Mouse (Mus musculus) CH12.LX (cell line): Measurements from ENCODE around the gene Tub. TPM values are rescaled to one million over a fixed set of nuclear protein-coding genes. Genes with fewer than 3 reads are reported as not detected.

ENCODE experiments used
- DNase-seq: peaks from one replicate; pipeline ENCODE4 v3.0.0-alpha.2; 2013; ENCODE audit errors: extremely low read depth
- H3K27ac ChIP-seq: 2 replicates; pipeline ENCODE4 v1.5.1; 2012; ENCODE audit warnings: low read depth, mild to moderate bottlenecking, control low read depth, moderate library complexity; ENCODE audit not compliant: insufficient read depth
- H3K27me3 ChIP-seq: replicated peaks from 2 replicates; pipeline ENCODE3; 2012; ENCODE audit warnings: inconsistent platforms
- H3K36me3 ChIP-seq, 2 experiments: replicated peaks in 1 of 2; 2 replicates each; pipeline versions ENCODE3 to v1.6.1; 2012; ENCODE audit warnings: inconsistent platforms in 1 of 2, low read length in 1 of 2, mild to moderate bottlenecking in 1 of 2, mixed read lengths in 1 of 2, moderate library complexity in 1 of 2; ENCODE audit not compliant: control insufficient read depth in 1 of 2, insufficient read depth in 1 of 2
- H3K4me1 ChIP-seq, 2 experiments: 2 replicates each; pipeline ENCODE4 v1.6.1; 2012; ENCODE audit warnings: inconsistent platforms in 1 of 2, moderate library complexity in 1 of 2; ENCODE audit not compliant: insufficient read depth in 2 of 2, control insufficient read depth in 1 of 2
- H3K4me2 ChIP-seq: 2 replicates; pipeline ENCODE4 v1.6.1; 2012; ENCODE audit warnings: low read depth, mild to moderate bottlenecking, control low read depth; ENCODE audit not compliant: poor library complexity, insufficient read depth, severe bottlenecking
- H3K4me3 ChIP-seq, 3 experiments: fragments of 150-350 bp in 1 of 3; sonication (generic) in 1 of 3; replicated peaks in 1 of 3; 2 replicates each; pipeline versions ENCODE3 to v1.5.1; 2011 to 2012; ENCODE audit warnings: low read depth in 2 of 3, low read length in 2 of 3, mild to moderate bottlenecking in 2 of 3, moderate library complexity in 2 of 3, control low read depth in 1 of 3, improper control_type of control experiment in 1 of 3, inconsistent platforms in 1 of 3, mixed read lengths in 1 of 3; ENCODE audit not compliant: poor library complexity in 1 of 3
- H3K79me2 ChIP-seq: replicated peaks from 2 replicates; pipeline ENCODE4 v1.6.1; 2012; ENCODE audit warnings: mild to moderate bottlenecking, moderate library complexity; ENCODE audit not compliant: control insufficient read depth, poor library complexity, insufficient read depth, severe bottlenecking; ENCODE audit errors: extremely low read depth
- H3K9ac ChIP-seq: 2 replicates; pipeline ENCODE4 v1.6.1; 2012; ENCODE audit warnings: low read depth, mild to moderate bottlenecking, control low read depth, moderate library complexity; ENCODE audit not compliant: insufficient read depth
- H3K9me3 ChIP-seq: replicated peaks from 2 replicates; pipeline ENCODE3; 2012; ENCODE audit warnings: low read length, inconsistent platforms, mixed read lengths
- BHLHE40 ChIP-seq: IDR thresholded peaks from 2 replicates; pipeline ENCODE4 v1.6.1; 2011; ENCODE audit warnings: mild to moderate bottlenecking, low read depth, low read length, improper control_type of control experiment
- CHD1 ChIP-seq: IDR thresholded peaks from 2 replicates; pipeline ENCODE4 v1.6.1; 2012; ENCODE audit warnings: low read depth, low read length, improper control_type of control experiment, inconsistent platforms
- E2F4 ChIP-seq: IDR thresholded peaks from 2 replicates; pipeline ENCODE4 v1.6.1; 2011; ENCODE audit warnings: low read depth, low read length, improper control_type of control experiment; ENCODE audit not compliant: insufficient replicate concordance
- ELF1 ChIP-seq: IDR thresholded peaks from 2 replicates; pipeline ENCODE4 v1.6.1; 2014; ENCODE audit warnings: low read depth, mild to moderate bottlenecking, inconsistent platforms, low read length, improper control_type of control experiment
- EP300 ChIP-seq: IDR thresholded peaks from 2 replicates; pipeline ENCODE4 v1.6.1; 2011; ENCODE audit warnings: low read length, improper control_type of control experiment
- GABPA ChIP-seq: IDR thresholded peaks from 2 replicates; pipeline ENCODE4 v1.6.1; 2012; ENCODE audit warnings: low read depth, low read length, improper control_type of control experiment, inconsistent platforms; ENCODE audit not compliant: insufficient replicate concordance
- IRF4 ChIP-seq: IDR thresholded peaks from 2 replicates; pipeline ENCODE4 v1.6.1; 2014; ENCODE audit warnings: low read depth, mild to moderate bottlenecking, inconsistent platforms, low read length, improper control_type of control experiment
- JUN ChIP-seq: IDR thresholded peaks from 2 replicates; pipeline ENCODE4 v1.6.1; 2011; ENCODE audit warnings: low read depth, mild to moderate bottlenecking, low read length, improper control_type of control experiment, moderate library complexity; ENCODE audit not compliant: insufficient read depth
- JUND ChIP-seq: conservative IDR thresholded peaks from 2 replicates; pipeline ENCODE4 v1.6.1; 2011; ENCODE audit warnings: low read depth, low read length, improper control_type of control experiment
- KAT2A ChIP-seq: IDR thresholded peaks from 2 replicates; pipeline ENCODE4 v1.6.1; 2012; ENCODE audit warnings: low read length, improper control_type of control experiment, inconsistent platforms; ENCODE audit not compliant: insufficient replicate concordance
- MAFK ChIP-seq: IDR thresholded peaks from 2 replicates; pipeline ENCODE4 v1.6.1; 2011; ENCODE audit warnings: low read length, improper control_type of control experiment; ENCODE audit not compliant: insufficient replicate concordance
- MEF2A ChIP-seq: IDR thresholded peaks from 2 replicates; pipeline ENCODE4 v1.6.1; 2014; ENCODE audit warnings: low read depth, mild to moderate bottlenecking, inconsistent platforms, low read length, improper control_type of control experiment, borderline replicate concordance
- MYC ChIP-seq: IDR thresholded peaks from 2 replicates; pipeline ENCODE4 v1.6.1; 2011; ENCODE audit warnings: low read depth, mild to moderate bottlenecking, improper control_type of control experiment, low read length
- POLR2AphosphoS2 ChIP-seq: IDR thresholded peaks from 2 replicates; pipeline ENCODE4 v1.6.1; 2011; ENCODE audit warnings: low read depth, low read length, improper control_type of control experiment
- RCOR1 ChIP-seq: conservative IDR thresholded peaks from 2 replicates; pipeline ENCODE4 v1.6.1; 2012; ENCODE audit warnings: low read depth, mild to moderate bottlenecking, inconsistent platforms, low read length, improper control_type of control experiment
- SMC3 ChIP-seq: IDR thresholded peaks from 2 replicates; pipeline ENCODE4 v1.6.1; 2011; ENCODE audit warnings: low read depth, low read length, improper control_type of control experiment
- TCF12 ChIP-seq: IDR thresholded peaks from 2 replicates; pipeline ENCODE4 v1.6.1; 2014; ENCODE audit warnings: low read depth, mild to moderate bottlenecking, inconsistent platforms, low read length, improper control_type of control experiment
- USF1 ChIP-seq: IDR thresholded peaks from 2 replicates; pipeline ENCODE4 v1.6.1; 2014; ENCODE audit warnings: low read depth, mild to moderate bottlenecking, inconsistent platforms, low read length, improper control_type of control experiment
- USF2 ChIP-seq: conservative IDR thresholded peaks from 2 replicates; pipeline ENCODE4 v1.6.1; 2011; ENCODE audit warnings: low read depth, low read length, improper control_type of control experiment
- ZKSCAN1 ChIP-seq: IDR thresholded peaks from 2 replicates; pipeline ENCODE4 v1.6.1; 2012; ENCODE audit warnings: low read depth, inconsistent platforms, low read length, improper control_type of control experiment, borderline replicate concordance
- dilution Hi-C: fragments of 300-500 bp; cut with MboI; formaldehyde crosslinking; loops from 2 replicates; pipeline ENCODE4 v1.14.3; 2020; ENCODE audit warnings: low sequenced_read_pairs; ENCODE audit not compliant: extremely low pct_unique_long_range_greater_than_20kb, extremely low pct_ligation_motif_present
- in situ Hi-C: fragments of 300-500 bp; cut with MboI; formaldehyde crosslinking; loops from 3 replicates; pipeline ENCODE4 v1.14.3; 2019; ENCODE audit warnings: low sequenced_read_pairs, low pct_ligation_motif_present, low pct_unique_long_range_greater_than_20kb, mixed read lengths
- polyA plus RNA-seq: library from polyadenylated mRNA; unstranded; fragments of >175 nt; gene quantifications from 2 replicates; pipeline ENCODE4 v1.2.1, GENCODE M21; 2012; ENCODE audit warnings: low read depth; ENCODE audit not compliant: insufficient read length
- total RNA-seq, 2 experiments: library from RNA; depleted of rRNA; stranded (reverse); fragments of 300-350 nt in 1 of 2; fragments of >200 nt in 1 of 2; gene quantifications; 2 replicates each; pipeline ENCODE4 v1.2.3; 2012 to 2014

The Tub gene
- total and polyA plus RNA-seq, 3 experiments = 0.13 TPM; not detected in 2

DNA sequence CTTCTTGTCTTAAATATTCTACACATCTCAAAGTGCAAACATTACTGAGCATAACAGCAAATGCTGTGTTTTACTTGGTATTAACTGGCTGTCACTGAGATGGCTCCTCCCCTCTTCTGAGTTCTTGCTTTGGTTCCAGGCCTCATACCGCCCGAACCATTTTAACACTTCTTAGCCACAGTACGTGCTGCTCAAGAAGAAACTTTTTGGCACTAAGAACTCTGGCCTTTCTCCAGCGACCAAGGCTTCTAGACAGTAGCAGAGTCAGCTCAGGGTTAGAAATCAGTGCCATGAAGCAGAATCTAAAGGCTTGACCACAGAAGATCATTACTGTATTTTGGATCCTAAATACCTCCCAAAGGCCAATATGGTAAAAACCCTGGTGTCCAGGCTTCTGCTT lies 119.5 kb downstream of the Tub start:
- Histone ChIP-seq H3K9me3 (no peaks in the 10 kb centered on the region), H3K9ac (no peak overlapping the region), H3K79me2 (no peaks in the 10 kb centered on the region), H3K4me3 (no peak overlapping the region), H3K27me3 (peaks cover 56% of the 10 kb centered on the region), H3K4me2 (no peak overlapping the region), H3K4me1 (no peaks in the 10 kb centered on the region), H3K36me3 (no peaks in the 10 kb centered on the region), H3K27ac (no peak overlapping the region)
- DNase-seq = no peak
- dilution Hi-C loops (no loop called here), in situ Hi-C loops (no loop called here)
- TF ChIP-seq EP300 (no peak), BHLHE40 (no peak), ZKSCAN1 (no peak), KAT2A (no peak), USF1 (no peak), RCOR1 (no peak), MAFK (no peak), ELF1 (no peak), E2F4 (no peak), POLR2AphosphoS2 (no peak), USF2 (no peak), MYC (no peak), CHD1 (no peak), JUND (no peak), IRF4 (no peak), TCF12 (no peak), MEF2A (no peak), GABPA (no peak), SMC3 (no peak)

DNA sequence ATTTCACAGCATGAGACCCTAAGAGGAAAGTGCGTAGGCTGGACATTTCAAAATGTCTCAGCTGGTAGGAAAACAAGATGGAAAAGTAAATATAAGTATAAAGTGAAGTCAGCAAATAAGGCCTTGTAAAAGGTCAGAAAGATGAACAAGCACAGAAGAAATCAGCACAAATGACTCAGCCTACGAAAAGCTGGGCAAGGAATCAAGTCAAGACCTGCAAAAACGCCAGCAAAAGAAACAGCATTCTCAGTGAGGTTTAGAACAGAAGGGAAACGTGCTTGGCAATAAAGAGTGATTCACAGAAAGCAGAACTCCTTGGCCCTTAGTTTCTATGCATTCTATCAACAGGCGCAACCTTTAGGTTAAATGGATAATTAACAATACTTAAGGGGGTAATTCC lies 122.2 kb downstream of the Tub start:
- TF ChIP-seq MAFK (no peak), JUN (no peak)
- TF ChIP-seq, all 38 proteins: peak for 0
- no peak for DNase-seq
- H3K4me2 ChIP-seq = no peak overlapping the region
- no peaks in the 10 kb centered on the region for H3K9me3 ChIP-seq
- no peak overlapping the region for H3K4me3 ChIP-seq
- H3K9ac ChIP-seq = no peak overlapping the region
- H3K79me2 ChIP-seq = no peaks in the 10 kb centered on the region
- H3K36me3 ChIP-seq = no peaks in the 10 kb centered on the region
- no peak overlapping the region for H3K27ac ChIP-seq
- no peaks in the 10 kb centered on the region for H3K4me1 ChIP-seq
- dilution Hi-C loops = no loop called here
- peaks cover 55% of the 10 kb centered on the region for H3K27me3 ChIP-seq
- in situ Hi-C loops = no loop called here
